Mouse (Mus musculus) ES-E14 (cell line): Measurements from ENCODE around the gene Copz1. TPM values are rescaled to one million over a fixed set of nuclear protein-coding genes. Genes with fewer than 3 reads are reported as not detected.

Experiments used
- DNase-seq: peaks from one replicate; pipeline ENCODE4 v3.0.0-alpha.2; 2013; ENCODE audit warnings: low read depth, low spot score
- H3K27ac ChIP-seq: 2 replicates; pipeline ENCODE4 v1.5.1; 2012; ENCODE audit warnings: low read depth, mild to moderate bottlenecking, low read length, moderate library complexity, mixed read lengths; ENCODE audit not compliant: poor library complexity, insufficient read depth, severe bottlenecking
- H3K36me3 ChIP-seq: 2 replicates; pipeline ENCODE4 v1.6.1; 2012; ENCODE audit warnings: mild to moderate bottlenecking, low read length, moderate library complexity, mixed read lengths; ENCODE audit not compliant: control insufficient read depth, poor library complexity, insufficient read depth, severe bottlenecking
- H3K4me1 ChIP-seq, 2 experiments: fragments of 150-350 bp in 1 of 2; sonication (generic) in 1 of 2; 2 replicates each; pipeline ENCODE4 v1.6.1; 2012; ENCODE audit warnings: low read length in 2 of 2, mild to moderate bottlenecking in 1 of 2, mixed read lengths in 1 of 2; ENCODE audit not compliant: control insufficient read depth in 2 of 2, insufficient read depth in 2 of 2, poor library complexity in 1 of 2
- H3K4me3 ChIP-seq, 2 experiments: fragments of 150-350 bp in 1 of 2; sonication (generic) in 1 of 2; 2 replicates each; pipeline ENCODE4 v1.5.1; 2012; ENCODE audit warnings: low read length in 2 of 2, low read depth in 1 of 2, mild to moderate bottlenecking in 1 of 2, mixed read lengths in 1 of 2; ENCODE audit not compliant: insufficient read depth in 1 of 2, poor library complexity in 1 of 2, severe bottlenecking in 1 of 2
- H3K9ac ChIP-seq: 2 replicates; pipeline ENCODE4 v1.6.1; 2012; ENCODE audit warnings: low read depth, mild to moderate bottlenecking, low read length, mixed read lengths; ENCODE audit not compliant: poor library complexity, insufficient read depth, severe bottlenecking
- H3K9me3 ChIP-seq: fragments of 150-350 bp; sonication (generic); 2 replicates; pipeline ENCODE4 v1.6.1; 2012; ENCODE audit warnings: low read depth, mild to moderate bottlenecking, low read length; ENCODE audit not compliant: control insufficient read depth, insufficient read depth
- CHD2 ChIP-seq: IDR thresholded peaks from 2 replicates; pipeline ENCODE4 v1.6.1; 2014; ENCODE audit warnings: mild to moderate bottlenecking, low read depth, low read length, inconsistent platforms
- HCFC1 ChIP-seq: IDR thresholded peaks from 2 replicates; pipeline ENCODE4 v1.6.1; 2012; ENCODE audit warnings: low read length, inconsistent platforms, borderline replicate concordance; ENCODE audit not compliant: insufficient read depth
- MAFK ChIP-seq: IDR thresholded peaks from 2 replicates; pipeline ENCODE4 v1.6.1; 2014; ENCODE audit warnings: mild to moderate bottlenecking, low read depth, low read length, inconsistent platforms; ENCODE audit not compliant: insufficient read depth
- ZC3H11A ChIP-seq: IDR thresholded peaks from 2 replicates; pipeline ENCODE4 v1.6.1; 2012; ENCODE audit warnings: low read depth, mild to moderate bottlenecking, inconsistent platforms, low read length, borderline replicate concordance
- ZNF384 ChIP-seq: IDR thresholded peaks from 2 replicates; pipeline ENCODE4 v1.6.1; 2012; ENCODE audit warnings: low read depth, low read length, inconsistent platforms
- in situ Hi-C, 2 experiments: fragments of 600-800 bp; cut with MboI; formaldehyde crosslinking; loops; one replicate each; pipeline ENCODE4 v1.15.1; 2025; ENCODE audit warnings: low sequenced_read_pairs in 2 of 2, inconsistent platforms in 1 of 2; ENCODE audit not compliant: unreplicated experiment in 2 of 2
- total RNA-seq: library from RNA; depleted of rRNA; stranded (reverse); fragments of 300-350 nt; gene quantifications from 2 replicates; pipeline ENCODE4 v1.2.3, GENCODE M21; 2012

Copz1 gene
- total RNA-seq, 1 experiment = 85.5 TPM

- Histone ChIP-seq H3K36me3 (no peaks in the 10 kb centered on the region), H3K9me3 (no peaks in the 10 kb centered on the region; the same call in 1 of the 2 replicates), H3K9ac (no peak overlapping the region), H3K4me1 (peaks cover 4 to 31% of the 10 kb centered on the region in 2 experiments; a peak in 3 of 4 replicates), H3K27ac (no peak overlapping the region), H3K4me3 (no peak overlapping the region)
- in situ Hi-C loops = loop anchor here in 1 of 2 experiments (25.0 kb wide), 1 partner anchor 315 kb away; the partner anchor contains the start of genes Hoxc6, Hoxc8 and Hoxc9
- no peak for DNase-seq
- TF ChIP-seq ZC3H11A = no peak
- no peak for TF ChIP-seq HCFC1
- no peak for TF ChIP-seq CHD2
- no peak for TF ChIP-seq MAFK
- TF ChIP-seq ZNF384 = no peak
These were observed 30.0 kb downstream of the Copz1 start for GRCm38 (mm10) chr15:103302341-103303021.

- H3K9ac ChIP-seq = peak overlapping the region; percentile 34; the same call in 1 of the 2 replicates
- peak overlapping the region; percentile 68 to 77; a peak in 3 of 4 replicates for H3K4me3 ChIP-seq
- H3K36me3 ChIP-seq = no peaks in the 10 kb centered on the region
- H3K27ac ChIP-seq = no peak overlapping the region
- in situ Hi-C loops = loop anchor here in 1 of 2 experiments (25.0 kb wide), 1 partner anchor 317 kb away; the partner anchor contains the start of genes Hoxc6, Hoxc8 and Hoxc9
- H3K4me1 ChIP-seq = peaks cover 5 to 29% of the 10 kb centered on the region in 2 experiments; a peak in 3 of 4 replicates
- no peak for DNase-seq
- H3K9me3 ChIP-seq = no peaks in the 10 kb centered on the region; the same call in 1 of the 2 replicates
- no peak for TF ChIP-seq CHD2
These were observed 31.6 kb downstream of the Copz1 start for GRCm38 (mm10) chr15:103303916-103304615.

DNA sequence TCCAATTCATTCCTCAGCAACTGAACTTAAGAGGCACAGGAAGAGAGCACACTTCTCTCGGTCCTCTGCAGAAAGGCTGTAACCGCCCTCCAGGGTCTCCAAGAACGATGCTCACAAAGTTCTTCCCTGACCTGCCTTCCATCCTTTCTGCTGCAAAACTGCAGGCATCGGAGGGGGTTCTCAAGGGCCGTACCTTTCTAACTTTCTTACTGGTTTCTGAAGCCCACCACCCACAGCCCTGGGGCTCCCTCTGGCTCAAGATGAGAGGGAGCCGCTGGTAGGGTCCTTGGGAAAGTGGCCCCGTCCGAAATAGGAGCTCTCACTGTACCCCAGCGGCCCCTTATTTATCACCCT is 32.1 kb downstream of the Copz1 start:
- peaks cover 6 to 27% of the 10 kb centered on the region in 2 experiments; a peak in 3 of 4 replicates for H3K4me1 ChIP-seq

GRCm38 (mm10) chr15:103305070-103305678 is 32.7 kb downstream of the Copz1 start:
- H3K27ac ChIP-seq = no peak overlapping the region
- in situ Hi-C loops = loop anchor here in 1 of 2 experiments (25.0 kb wide), 1 partner anchor 318 kb away; the partner anchor contains the start of genes Hoxc6, Hoxc8 and Hoxc9
- DNase-seq = peak; percentile 93
- no peaks in the 10 kb centered on the region; the same call in 1 of the 2 replicates for H3K9me3 ChIP-seq
- TF ChIP-seq CHD2 (peak; percentile 95), ZNF384 (no peak), HCFC1 (no peak; the same call in 1 of the 2 replicates), MAFK (no peak)
- H3K4me1 ChIP-seq = peaks cover 6 to 24% of the 10 kb centered on the region in 2 experiments; a peak in 3 of 4 replicates
- no peaks in the 10 kb centered on the region for H3K36me3 ChIP-seq
- peak overlapping the region; percentile 34 for H3K9ac ChIP-seq
- H3K4me3 ChIP-seq = peak overlapping the region; percentile 68 to 77

More for the DNA sequence above, 32.1 kb downstream of the Copz1 start:
- Histone ChIP-seq H3K4me3 (peak overlapping the region; percentile 68 to 77), H3K36me3 (no peaks in the 10 kb centered on the region), H3K9me3 (no peaks in the 10 kb centered on the region; the same call in 1 of the 2 replicates), H3K27ac (no peak overlapping the region), H3K9ac (peak overlapping the region; percentile 34; the same call in 1 of the 2 replicates)
- in situ Hi-C loops = loop anchor here in 1 of 2 experiments (25.0 kb wide), 1 partner anchor 317 kb away; the partner anchor contains the start of genes Hoxc6, Hoxc8 and Hoxc9
- DNase-seq = no peak
- TF ChIP-seq HCFC1 (no peak), ZNF384 (no peak), MAFK (no peak), ZC3H11A (no peak), CHD2 (no peak)
